Mouse (Mus musculus) ES-Bruce4 (cell line): Measurements from ENCODE around the gene Hnrnpa2b1.

Source experiments
- CTCF ChIP-seq: IDR thresholded peaks from one replicate; pipeline ENCODE4 v1.8.1; 2011; ENCODE audit warnings: low read depth, low read length
- EP300 ChIP-seq: IDR thresholded peaks from 2 replicates; pipeline ENCODE4 v1.6.1; 2011; ENCODE audit warnings: low read depth, low read length; ENCODE audit not compliant: insufficient read depth
- POLR2A ChIP-seq: IDR thresholded peaks from one replicate; pipeline ENCODE4 v1.8.1; 2011; ENCODE audit warnings: low read length; ENCODE audit not compliant: insufficient read depth

GRCm38 (mm10) chr6:51510946-51511345, 41.3 kb upstream of the Hnrnpa2b1 start:
- no peak for TF ChIP-seq CTCF
- TF ChIP-seq EP300 = no peak
- TF ChIP-seq POLR2A = no peak
